In genomic region chr15:81216906-81217653, GRCm38 (mm10) we compare ENCODE assay signal across 17 mouse cellular contexts. TPM values are rescaled to one million over a fixed set of nuclear protein-coding genes. Genes with fewer than 3 reads are reported as not detected.
DNase-seq lines count a peak whose midpoint lies in the region; ATAC-seq and TF ChIP-seq lines count a peak whose summit lies in the region.
"Had no signal": no experiment of that assay in that cellular context is flagged by ENCODE, and none has a peak within 500 bp of the region (broad histone marks: within the 10 kb centered on the region; RNA-seq: fewer than 3 reads in every experiment).

No protein-coding gene starts in this region.

- TF ChIP-seq EP300 in lung, postnatal 0 days (IDR thresholded peaks at IDR 0.05) = no peak

- no peaks in the 10 kb centered on the region for H3K9me3 ChIP-seq in kidney, embryonic 16.5 days (ENCODE audit: low read length)
- H3K9me3 ChIP-seq in lung, postnatal 0 days (ENCODE audit: low read length) = no peaks in the 10 kb centered on the region
- H3K9me3 ChIP-seq: kidney, embryonic 15.5 days; limb, embryonic 13.5 days; neural tube, embryonic 13.5 days had no signal

- ATAC-seq in kidney, embryonic 16.5 days (ENCODE audit: low FRiP score, low TSS enrichment) = no peak
- no peak for ATAC-seq in megakaryocyte-erythroid progenitor cell, adult 5-6 weeks (replicated peaks; ENCODE audit: low FRiP score, low TSS enrichment, poor library complexity, severe bottlenecking)
- no peak for ATAC-seq in lung, postnatal 0 days
- ATAC-seq: midbrain, embryonic 16.5 days had no signal

- no peak for TF ChIP-seq CTCF in lung, postnatal 0 days (IDR thresholded peaks at IDR 0.05)

- no peak overlapping the region for H3K27ac ChIP-seq in kidney, embryonic 16.5 days (ENCODE audit: low read length)
- H3K27ac ChIP-seq in lung, postnatal 0 days (ENCODE audit: low read length) = no peak overlapping the region
- H3K27ac ChIP-seq: gastrocnemius, adult 2 months; kidney, embryonic 15.5 days; limb, embryonic 13.5 days; neural tube, embryonic 13.5 days had no signal

- H3K9ac ChIP-seq in kidney, embryonic 16.5 days (replicated peaks; ENCODE audit: low read length) = no peak overlapping the region
- no peak overlapping the region for H3K9ac ChIP-seq in lung, postnatal 0 days (replicated peaks; ENCODE audit: low read depth)
- H3K9ac ChIP-seq: kidney, embryonic 15.5 days; limb, embryonic 13.5 days; neural tube, embryonic 13.5 days had no signal

- H3K4me2 ChIP-seq in kidney, embryonic 16.5 days (replicated peaks; ENCODE audit: low read depth, low read length) = no peak overlapping the region
- no peak overlapping the region for H3K4me2 ChIP-seq in lung, postnatal 0 days (replicated peaks; ENCODE audit: low read depth, low read length)
- H3K4me2 ChIP-seq: kidney, embryonic 15.5 days; limb, embryonic 13.5 days; neural tube, embryonic 13.5 days had no signal

- no peak overlapping the region for H3K4me3 ChIP-seq in kidney, embryonic 16.5 days (ENCODE audit: low read length)
- no peak overlapping the region for H3K4me3 ChIP-seq in lung, postnatal 0 days (ENCODE audit: low read depth, low read length)
- H3K4me3 ChIP-seq: gastrocnemius, adult 2 months; kidney, embryonic 15.5 days; limb, embryonic 13.5 days; neural tube, embryonic 13.5 days had no signal

- H3K27me3 ChIP-seq in kidney, embryonic 16.5 days (ENCODE audit: insufficient read depth, low read length) = no peaks in the 10 kb centered on the region
- no peaks in the 10 kb centered on the region for H3K27me3 ChIP-seq in lung, postnatal 0 days (replicated peaks; ENCODE audit: insufficient read depth, low read length)
- H3K27me3 ChIP-seq: limb, embryonic 13.5 days; neural tube, embryonic 13.5 days had no signal

- 0 out of 2 replicates have a peak, but pooled peaks cover 9% of the 10 kb centered on the region for H3K4me1 ChIP-seq in kidney, embryonic 16.5 days (ENCODE audit: insufficient read depth, low read length)
- H3K4me1 ChIP-seq in lung, postnatal 0 days (ENCODE audit: insufficient read depth, low read depth, low read length) = no peaks in the 10 kb centered on the region
- H3K4me1 ChIP-seq: neural tube, embryonic 13.5 days had no signal

- H3K36me3 ChIP-seq in kidney, embryonic 16.5 days (ENCODE audit: insufficient read depth, low read length) = no peaks in the 10 kb centered on the region
- H3K36me3 ChIP-seq in lung, postnatal 0 days (ENCODE audit: insufficient read depth, low read length) = no peaks in the 10 kb centered on the region
- H3K36me3 ChIP-seq: kidney, embryonic 15.5 days; limb, embryonic 13.5 days; neural tube, embryonic 13.5 days had no signal

- WGBS in kidney, embryonic 16.5 days = 66% methylated on average over 19 of the region's 19 CpGs
- WGBS in lung, postnatal 0 days = 78% methylated on average over 19 of the region's 19 CpGs

- DNase-seq in kidney, postnatal 10 days = peak; percentile 41
- DNase-seq in brain, adult 2 months (ENCODE audit: low read depth, low spot score) = peak; percentile 88
- peak; percentile 81 to 86 for DNase-seq in left cerebral cortex, adult 18-20 months (ENCODE audit: low spot score in 2 of 2)
- peak; percentile 49 for DNase-seq in right cerebral cortex, postnatal 14 days
- no peak for DNase-seq in lung, postnatal 0 days (ENCODE audit: low spot score)
- no peak for DNase-seq in cerebellum, adult 18-20 months
- DNase-seq: adrenal gland, postnatal 36 days; gastrocnemius, adult 2 months; heart, postnatal 14 days; thymus, postnatal 14 days had no signal

RNA-seq across cellular contexts. Expression of gene Mchr1, which starts 18.2 kb away (rescaled TPM):
- 0.99 and 1.3 TPM in 2 replicates for polyA plus RNA-seq in kidney, embryonic 16.5 days (2015; fragmentation: Nextera tagmentation; extraction: Ambion mirVana)
- 10 to 100 TPM; 20.7 to 25.6 TPM for total RNA-seq in left cerebral cortex, adult 18-20 months (2021)
- not detected in 2 replicates for total RNA-seq in megakaryocyte-erythroid progenitor cell, adult 5-6 weeks (2014; fragmentation: Nextera tagmentation)
- not detected in 2 replicates for total RNA-seq in megakaryocyte-erythroid progenitor cell, adult 5-6 weeks (2017)
- 1.6 and 3.3 TPM in 2 replicates for polyA plus RNA-seq in lung, postnatal 0 days (2015; fragmentation: Nextera tagmentation; extraction: Ambion mirVana)
- total RNA-seq: common myeloid progenitor, adult 5-6 weeks; heart, postnatal 14 days had no signal

RNA-seq across cellular contexts. Expression of gene Mrtfa, which starts 26.5 kb away (rescaled TPM):
- 22.6 and 28.3 TPM in 2 replicates for polyA plus RNA-seq in kidney, embryonic 16.5 days (2015; fragmentation: Nextera tagmentation; extraction: Ambion mirVana)
- 10 to 100 TPM; 60.3 to 61.9 TPM for total RNA-seq in left cerebral cortex, adult 18-20 months (2021)
- total RNA-seq in megakaryocyte-erythroid progenitor cell, adult 5-6 weeks (2014; fragmentation: Nextera tagmentation) = 21.2 and 23.5 TPM in 2 replicates
- 2.5 and 3.7 TPM in 2 replicates for total RNA-seq in megakaryocyte-erythroid progenitor cell, adult 5-6 weeks (2017)
- polyA plus RNA-seq in lung, postnatal 0 days (2015; fragmentation: Nextera tagmentation; extraction: Ambion mirVana) = 13.5 and 13.9 TPM in 2 replicates

Comparison
In these comparisons a context has a peak if more than half of its experiments do, and no peak if none do; other contexts are left out.
1. DNase-seq: peak in kidney, postnatal 10 days (single experiment), brain, adult 2 months (single experiment), left cerebral cortex, adult 18-20 months (2 of 2) and right cerebral cortex, postnatal 14 days (single experiment); none in lung, postnatal 0 days (single experiment) and cerebellum, adult 18-20 months (0 of 2).
2. RNA of gene Mchr1, which starts 18.2 kb away (total RNA-seq): 20.7 to 25.6 TPM in left cerebral cortex, adult 18-20 months; not detected in megakaryocyte-erythroid progenitor cell, adult 5-6 weeks; every median in the first group is over 10 times any median in the second.